Mouse (Mus musculus) stomach, embryonic 16.5 days (tissue): ENCODE measurements around the gene Atg7. TPM values are rescaled to one million over a fixed set of nuclear protein-coding genes. Genes with fewer than 3 reads are reported as not detected.

ENCODE experiments used
- ATAC-seq: fragments of 200-750 bp; cut with Nextera tagmentation; 2 replicates; pipeline ENCODE4 v1.8.0; 2017; ENCODE audit warnings: moderate number of reproducible peaks, moderate TSS enrichment; ENCODE audit not compliant: insufficient read depth, low FRiP score
- H3K27ac ChIP-seq: fragments of 300-500 bp; sonication (generic); 2 replicates; pipeline ENCODE4 v1.5.1; 2014; ENCODE audit warnings: low read length
- H3K27me3 ChIP-seq: fragments of 300-500 bp; sonication (generic); 2 replicates; pipeline ENCODE4 v1.6.1; 2014; ENCODE audit warnings: low read length, control low read depth, mixed read lengths; ENCODE audit not compliant: control insufficient read depth, insufficient read depth
- H3K36me3 ChIP-seq: fragments of 300-500 bp; sonication (generic); 2 replicates; pipeline ENCODE4 v1.6.1; 2014; ENCODE audit warnings: low read length; ENCODE audit not compliant: control insufficient read depth, insufficient read depth
- H3K4me1 ChIP-seq: fragments of 300-500 bp; sonication (generic); 2 replicates; pipeline ENCODE4 v1.6.1; 2014; ENCODE audit warnings: low read length, control low read depth, mixed read lengths; ENCODE audit not compliant: control insufficient read depth, insufficient read depth
- H3K4me2 ChIP-seq: fragments of 300-500 bp; sonication (generic); 2 replicates; pipeline ENCODE4 v1.6.1; 2014; ENCODE audit warnings: low read depth, low read length, mixed read lengths
- H3K4me3 ChIP-seq: fragments of 300-500 bp; sonication (generic); replicated peaks from 2 replicates; pipeline ENCODE4 v1.5.1; 2014; ENCODE audit warnings: mild to moderate bottlenecking, low read length
- H3K9ac ChIP-seq: fragments of 300-500 bp; sonication (generic); 2 replicates; pipeline ENCODE4 v1.6.1; 2014; ENCODE audit warnings: low read length
- H3K9me3 ChIP-seq: fragments of 300-500 bp; sonication (generic); replicated peaks from 2 replicates; pipeline ENCODE4 v1.6.1; 2016; ENCODE audit warnings: low read length, control low read depth; ENCODE audit not compliant: control insufficient read depth
- WGBS: fragments of 180-500 bp; shearing (Covaris S2); extraction: QIAGEN DNeasy Blood & Tissue Kit; methylation state at CpG from one replicate; pipeline ENCODE4 v1.1.7; 2014; 5-methylcytosine and 5-hydroxymethylcytosine counted together
- polyA plus RNA-seq: library from polyadenylated mRNA; unstranded; fragments of >200 nt; fragmentation: Nextera tagmentation; extraction: Ambion mirVana; gene quantifications from 2 replicates; pipeline ENCODE4 v1.2.1, GENCODE M21; 2015

Atg7 gene
- polyA plus RNA-seq, 1 experiment from 2014 or later: 21.9 TPM

- ATAC-seq: peak; percentile 92
- peaks cover 72% of the 10 kb centered on the region for H3K4me1 ChIP-seq
Observed at GRCm38 (mm10) chr6:114875018-114875558, 232.2 kb downstream of the Atg7 start.

GRCm38 (mm10) chr6:114876033-114876432 lies 233.1 kb downstream of the Atg7 start:
- peak overlapping the region; percentile 99 for H3K27ac ChIP-seq
- no peak overlapping the region for H3K4me2 ChIP-seq
- H3K36me3 ChIP-seq: no peaks in the 10 kb centered on the region
- peaks cover 72% of the 10 kb centered on the region for H3K4me1 ChIP-seq
- H3K9me3 ChIP-seq: no peaks in the 10 kb centered on the region
- no peaks in the 10 kb centered on the region for H3K27me3 ChIP-seq
- no peak overlapping the region for H3K4me3 ChIP-seq
- H3K9ac ChIP-seq: peak overlapping the region; percentile 77
- 28% methylated on average over 4 of the region's 4 CpGs for WGBS
- ATAC-seq: no peak

More at GRCm38 (mm10) chr6:114875018-114875558, 232.2 kb downstream of the Atg7 start:
- no peaks in the 10 kb centered on the region for H3K36me3 ChIP-seq
- no peaks in the 10 kb centered on the region for H3K9me3 ChIP-seq
- peak overlapping the region; percentile 99 for H3K27ac ChIP-seq
- under 1% methylated on average over 18 of the region's 18 CpGs for WGBS
- H3K27me3 ChIP-seq: no peaks in the 10 kb centered on the region
- peak overlapping the region; percentile 54 for H3K4me3 ChIP-seq
- peak overlapping the region; percentile 77 for H3K9ac ChIP-seq
- H3K4me2 ChIP-seq: peak overlapping the region; percentile 90

- H3K4me2 ChIP-seq: no peak overlapping the region
- H3K4me3 ChIP-seq: no peak overlapping the region
- H3K4me1 ChIP-seq: peaks cover 72% of the 10 kb centered on the region
- 59% methylated on average over 6 of the region's 6 CpGs for WGBS
- H3K27ac ChIP-seq: peak overlapping the region; percentile 99
- no peaks in the 10 kb centered on the region for H3K27me3 ChIP-seq
- H3K9me3 ChIP-seq: no peaks in the 10 kb centered on the region
- no peak for ATAC-seq
- no peaks in the 10 kb centered on the region for H3K36me3 ChIP-seq
- no peak overlapping the region for H3K9ac ChIP-seq
Observed at GRCm38 (mm10) chr6:114876546-114876945, 233.6 kb downstream of the Atg7 start.

GRCm38 (mm10) chr6:114878841-114879520 lies 236.1 kb downstream of the Atg7 start:
- WGBS: 69% methylated on average over 19 of the region's 19 CpGs

GRCm38 (mm10) chr6:114880798-114881197 lies 237.9 kb downstream of the Atg7 start:
- Histone ChIP-seq H3K9me3 (no peaks in the 10 kb centered on the region), H3K9ac (no peak overlapping the region), H3K4me2 (no peak overlapping the region), H3K36me3 (0 out of 2 replicates have a peak, but pooled peaks cover 5% of the 10 kb centered on the region), H3K4me3 (no peak overlapping the region), H3K27me3 (no peaks in the 10 kb centered on the region), H3K27ac (peak overlapping the region; percentile 12; the same call in 1 of the 2 replicates), H3K4me1 (peaks cover 63% of the 10 kb centered on the region)
- no peak for ATAC-seq
- 52% methylated on average over 4 of the region's 4 CpGs for WGBS

More at GRCm38 (mm10) chr6:114878841-114879520, 236.1 kb downstream of the Atg7 start:
- Histone ChIP-seq H3K4me2 (no peak overlapping the region), H3K4me3 (no peak overlapping the region), H3K9me3 (no peaks in the 10 kb centered on the region), H3K9ac (no peak overlapping the region), H3K4me1 (peaks cover 74% of the 10 kb centered on the region), H3K36me3 (0 out of 2 replicates have a peak, but pooled peaks cover 1% of the 10 kb centered on the region), H3K27ac (no peak overlapping the region), H3K27me3 (no peaks in the 10 kb centered on the region)
- ATAC-seq: no peak

- ATAC-seq: no peak
- WGBS: 62% methylated on average over 5 of the region's 5 CpGs
- Histone ChIP-seq H3K36me3 (0 out of 2 replicates have a peak, but pooled peaks cover 5% of the 10 kb centered on the region), H3K27me3 (no peaks in the 10 kb centered on the region), H3K4me3 (no peak overlapping the region), H3K4me1 (peaks cover 62% of the 10 kb centered on the region), H3K9me3 (no peaks in the 10 kb centered on the region), H3K9ac (peak overlapping the region; percentile 71; the same call in 1 of the 2 replicates), H3K4me2 (peak overlapping the region; percentile 33; the same call in 1 of the 2 replicates), H3K27ac (peak overlapping the region; percentile 96)
Observed at GRCm38 (mm10) chr6:114882212-114882611, 239.3 kb downstream of the Atg7 start.

GRCm38 (mm10) chr6:114882675-114883074 lies 239.8 kb downstream of the Atg7 start:
- no peaks in the 10 kb centered on the region for H3K27me3 ChIP-seq
- H3K36me3 ChIP-seq: 0 out of 2 replicates have a peak, but pooled peaks cover 5% of the 10 kb centered on the region
- H3K4me1 ChIP-seq: peaks cover 61% of the 10 kb centered on the region
- no peaks in the 10 kb centered on the region for H3K9me3 ChIP-seq
- H3K4me3 ChIP-seq: no peak overlapping the region
- peak overlapping the region; percentile 33 for H3K4me2 ChIP-seq
- H3K27ac ChIP-seq: peak overlapping the region; percentile 96
- ATAC-seq: no peak; the same call in 1 of the 2 replicates
- peak overlapping the region; percentile 71; the same call in 1 of the 2 replicates for H3K9ac ChIP-seq
- WGBS: 26% methylated on average over 7 of the region's 7 CpGs

- Histone ChIP-seq H3K4me1 (peaks cover 62% of the 10 kb centered on the region), H3K4me3 (0 out of 2 replicates have a peak overlapping the region, but pooled peaks have one; percentile 1), H3K4me2 (peak overlapping the region; percentile 33), H3K9me3 (no peaks in the 10 kb centered on the region), H3K36me3 (0 out of 2 replicates have a peak, but pooled peaks cover 5% of the 10 kb centered on the region), H3K27ac (peak overlapping the region; percentile 96), H3K27me3 (no peaks in the 10 kb centered on the region), H3K9ac (peak overlapping the region; percentile 71)
- peak; percentile 88 for ATAC-seq
- WGBS: 6% methylated on average over 9 of the region's 9 CpGs
Observed at GRCm38 (mm10) chr6:114883261-114883740, 240.4 kb downstream of the Atg7 start.

- H3K9me3 ChIP-seq: no peaks in the 10 kb centered on the region
- H3K36me3 ChIP-seq: peaks cover 5% of the 10 kb centered on the region; the same call in 1 of the 2 replicates
- peaks cover 61% of the 10 kb centered on the region for H3K4me1 ChIP-seq
- no peak overlapping the region for H3K4me2 ChIP-seq
- no peaks in the 10 kb centered on the region for H3K27me3 ChIP-seq
- WGBS: 79% methylated on average over 5 of the region's 5 CpGs
- no peak overlapping the region for H3K9ac ChIP-seq
- ATAC-seq: no peak
- H3K4me3 ChIP-seq: no peak overlapping the region
- H3K27ac ChIP-seq: no peak overlapping the region; the same call in 1 of the 2 replicates
Observed at GRCm38 (mm10) chr6:114885129-114885528, 242.2 kb downstream of the Atg7 start.
